Mouse (Mus musculus): ENCODE results near the gene Gm49486.

DNA sequence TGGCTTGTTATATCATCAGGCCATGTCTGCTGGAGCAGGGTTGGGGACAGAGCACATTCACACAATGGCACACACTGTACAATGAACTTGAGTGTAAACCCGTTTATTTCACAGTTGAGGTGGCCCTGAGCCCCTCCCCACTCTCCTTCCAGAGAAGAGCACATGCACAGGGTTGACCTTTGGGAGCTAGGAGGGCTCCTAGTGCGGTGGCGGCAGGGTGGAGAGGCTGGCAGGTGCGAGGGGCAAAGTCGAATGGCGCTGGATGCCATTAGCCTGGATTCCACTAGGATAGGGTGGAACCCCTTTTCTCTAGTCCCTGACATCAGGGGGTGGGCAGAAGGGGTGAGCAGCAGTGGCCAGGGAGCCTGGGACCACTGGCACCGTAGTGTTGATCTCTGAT lies 57.0 kb downstream of the Gm49486 start:
- TF ChIP-seq CTCF (IDR thresholded peaks at IDR 0.05; ENCODE audit: control insufficient read depth, insufficient read depth, low read length) (no peak), POLR2A (IDR thresholded peaks at IDR 0.05; ENCODE audit: borderline replicate concordance, control insufficient read depth, low read depth, low read length) (no peak)
